Mouse (Mus musculus): ENCODE data around the gene Gpd1. TPM values are rescaled to one million over a fixed set of nuclear protein-coding genes. Genes with fewer than 3 reads are reported as not detected.

Gene Gpd1
- polyA plus RNA-seq, 1 experiment from 2014 or later = 124 TPM

DNA sequence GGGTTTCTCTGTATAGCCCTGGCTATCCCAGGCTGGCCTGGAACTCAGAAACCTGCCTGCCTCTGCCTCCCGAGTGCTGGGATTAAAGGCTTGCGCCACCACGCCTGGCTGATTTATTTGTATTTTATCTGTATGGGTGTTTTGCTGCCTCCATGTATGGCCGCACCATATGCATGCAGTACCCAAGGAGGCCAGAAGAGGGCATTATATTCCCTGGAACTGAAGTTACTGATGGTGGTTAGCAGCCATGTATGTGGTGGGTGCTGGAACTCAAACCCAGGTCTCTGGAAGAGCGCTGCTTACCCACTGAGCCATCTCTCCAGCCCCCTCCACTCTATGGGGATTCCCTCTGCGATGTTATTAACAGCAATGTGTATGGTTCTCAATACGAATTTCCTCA is 34.4 kb upstream of the Gpd1 start:
- 91% methylated on average over 7 of the region's 7 CpGs for WGBS
- Histone ChIP-seq H3K4me1 (replicated peaks; ENCODE audit: control insufficient read depth, insufficient read depth, low read length) (0 out of 2 replicates have a peak, but pooled peaks cover 4% of the 10 kb centered on the region), H3K4me3 (ENCODE audit: low read depth, low read length) (no peak overlapping the region), H3K27ac (ENCODE audit: low read depth, low read length) (no peak overlapping the region), H3K4me2 (replicated peaks; ENCODE audit: low read depth) (no peak overlapping the region), H3K9me3 (ENCODE audit: control insufficient read depth) (no peaks in the 10 kb centered on the region), H3K36me3 (ENCODE audit: control insufficient read depth, insufficient read depth) (no peaks in the 10 kb centered on the region), H3K9ac (ENCODE audit: low read depth, low read length) (no peak overlapping the region), H3K27me3 (replicated peaks; ENCODE audit: control insufficient read depth, insufficient read depth, low read length) (0 out of 2 replicates have a peak, but pooled peaks cover 3% of the 10 kb centered on the region)
- ATAC-seq = no peak
- peak; percentile 57 for TF ChIP-seq CTCF (IDR thresholded peaks at IDR 0.05; ENCODE audit: low read depth)

DNA sequence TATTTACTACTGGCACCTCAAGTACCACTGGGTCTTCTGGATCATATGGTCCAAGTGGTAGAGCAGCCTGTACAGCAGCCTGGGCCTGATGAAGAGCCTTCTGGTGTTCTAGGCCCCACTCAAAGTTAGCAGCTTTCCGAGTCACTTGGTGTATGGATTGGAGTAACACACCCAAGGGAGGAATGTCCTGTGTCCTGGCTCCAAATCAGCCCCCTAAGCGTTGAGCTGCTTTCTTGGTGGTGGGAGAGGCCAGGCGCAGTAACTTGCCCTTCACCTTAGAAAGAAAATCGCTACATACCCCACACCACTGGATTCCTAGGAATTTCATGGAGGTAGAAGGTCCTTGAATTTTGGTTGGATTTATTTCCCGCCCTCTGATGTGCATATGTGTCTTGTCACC is 33.2 kb upstream of the Gpd1 start:
- no peak overlapping the region for H3K9ac ChIP-seq (ENCODE audit: low read depth, low read length)
- H3K9me3 ChIP-seq (ENCODE audit: control insufficient read depth) = no peaks in the 10 kb centered on the region
- H3K4me1 ChIP-seq (replicated peaks; ENCODE audit: control insufficient read depth, insufficient read depth, low read length) = no peaks in the 10 kb centered on the region
- no peaks in the 10 kb centered on the region for H3K36me3 ChIP-seq (ENCODE audit: control insufficient read depth, insufficient read depth)
- H3K27me3 ChIP-seq (replicated peaks; ENCODE audit: control insufficient read depth, insufficient read depth, low read length) = 0 out of 2 replicates have a peak, but pooled peaks cover 3% of the 10 kb centered on the region
- H3K4me2 ChIP-seq (replicated peaks; ENCODE audit: low read depth) = no peak overlapping the region
- no peak overlapping the region for H3K27ac ChIP-seq (ENCODE audit: low read depth, low read length)
- no peak for ATAC-seq
- no peak for TF ChIP-seq CTCF (IDR thresholded peaks at IDR 0.05; ENCODE audit: low read depth)
- no peak overlapping the region for H3K4me3 ChIP-seq (ENCODE audit: low read depth, low read length)
- 93% methylated on average over 5 of the region's 5 CpGs for WGBS

DNA sequence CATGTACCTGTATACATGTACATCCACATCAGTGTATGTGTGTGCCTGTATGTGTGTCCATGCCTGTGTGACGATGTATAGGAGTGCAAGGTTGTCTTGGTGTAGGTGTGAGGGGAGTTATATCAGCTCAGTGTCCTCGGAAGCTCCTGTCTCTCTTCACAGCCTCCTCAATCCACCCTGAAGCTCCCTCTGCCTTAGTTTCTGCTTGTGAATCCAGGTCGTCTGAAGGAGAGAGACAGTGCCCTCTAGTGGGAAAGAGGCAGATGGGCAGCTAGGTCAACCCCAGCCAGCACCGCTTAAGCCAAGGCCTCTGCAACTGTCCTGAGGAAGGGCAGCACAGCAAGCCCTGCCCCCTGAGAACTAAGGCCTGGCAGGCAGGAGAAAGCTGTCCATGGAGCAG is 28.6 kb upstream of the Gpd1 start:
- H3K36me3 ChIP-seq (ENCODE audit: control insufficient read depth, insufficient read depth) = no peaks in the 10 kb centered on the region
- 11% methylated on average over 4 of the region's 4 CpGs for WGBS
- no peak overlapping the region for H3K27ac ChIP-seq (ENCODE audit: low read depth, low read length)
- TF ChIP-seq CTCF (IDR thresholded peaks at IDR 0.05; ENCODE audit: low read depth) = peak; percentile 97
- H3K4me1 ChIP-seq (replicated peaks; ENCODE audit: control insufficient read depth, insufficient read depth, low read length) = no peaks in the 10 kb centered on the region
- no peak overlapping the region for H3K4me3 ChIP-seq (ENCODE audit: low read depth, low read length)
- H3K9me3 ChIP-seq (ENCODE audit: control insufficient read depth) = no peaks in the 10 kb centered on the region
- H3K4me2 ChIP-seq (replicated peaks; ENCODE audit: low read depth) = no peak overlapping the region
- H3K27me3 ChIP-seq (replicated peaks; ENCODE audit: control insufficient read depth, insufficient read depth, low read length) = 0 out of 2 replicates have a peak, but pooled peaks cover 2% of the 10 kb centered on the region
- peak; percentile 26; the same call in 1 of the 2 replicates for ATAC-seq
- H3K9ac ChIP-seq (ENCODE audit: low read depth, low read length) = no peak overlapping the region

DNA sequence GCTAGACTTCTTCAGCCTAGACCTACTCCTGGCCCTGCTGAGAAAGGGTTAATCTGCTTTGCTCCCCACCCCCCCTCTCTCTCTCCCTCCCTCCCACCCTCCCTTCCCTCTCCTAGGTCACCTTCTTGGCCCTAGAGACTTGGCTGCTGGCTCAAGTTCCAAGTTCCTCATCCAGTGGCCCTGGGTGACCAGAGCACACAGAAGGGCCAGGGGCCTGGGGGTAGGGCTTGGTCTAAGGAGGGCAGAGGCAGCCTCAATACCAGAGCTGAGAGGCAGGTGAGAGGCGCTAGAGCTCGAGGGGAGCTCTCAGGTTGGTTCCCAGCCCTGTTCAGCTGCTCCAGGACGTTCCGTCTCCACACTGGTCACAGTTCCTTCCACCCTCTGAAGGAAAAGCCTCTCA is 26.4 kb upstream of the Gpd1 start:
- WGBS = 36% methylated on average over 4 of the region's 4 CpGs
- Histone ChIP-seq H3K27me3 (replicated peaks; ENCODE audit: control insufficient read depth, insufficient read depth, low read length) (0 out of 2 replicates have a peak, but pooled peaks cover 2% of the 10 kb centered on the region), H3K36me3 (ENCODE audit: control insufficient read depth, insufficient read depth) (no peaks in the 10 kb centered on the region), H3K4me1 (replicated peaks; ENCODE audit: control insufficient read depth, insufficient read depth, low read length) (no peaks in the 10 kb centered on the region), H3K4me2 (replicated peaks; ENCODE audit: low read depth) (no peak overlapping the region), H3K9ac (ENCODE audit: low read depth, low read length) (no peak overlapping the region), H3K27ac (ENCODE audit: low read depth, low read length) (no peak overlapping the region), H3K9me3 (ENCODE audit: control insufficient read depth) (no peaks in the 10 kb centered on the region), H3K4me3 (ENCODE audit: low read depth, low read length) (no peak overlapping the region)
- no peak for TF ChIP-seq CTCF (IDR thresholded peaks at IDR 0.05; ENCODE audit: low read depth)
- no peak for ATAC-seq

DNA sequence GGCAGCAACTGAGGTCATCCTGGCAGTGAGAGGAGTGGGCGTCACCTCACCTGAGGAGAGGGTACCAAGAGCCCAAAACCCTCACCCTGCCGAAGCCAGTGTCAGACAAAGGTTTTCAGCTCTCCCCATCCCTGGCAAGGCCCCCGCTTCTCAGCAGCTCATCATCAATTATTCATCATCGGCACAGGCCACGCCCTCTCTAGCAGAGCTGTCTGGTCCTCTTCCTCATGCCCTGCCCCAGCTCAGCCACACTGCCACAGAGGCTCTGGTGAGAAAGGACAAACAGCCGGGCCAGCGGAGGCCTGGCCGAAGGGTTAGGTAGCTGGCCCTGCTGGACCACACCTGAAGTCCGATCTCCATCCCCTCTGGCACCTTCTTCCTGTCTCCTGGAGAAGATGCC is 25.3 kb upstream of the Gpd1 start:
- no peak for TF ChIP-seq CTCF (IDR thresholded peaks at IDR 0.05; ENCODE audit: low read depth)
- Histone ChIP-seq H3K4me1 (replicated peaks; ENCODE audit: control insufficient read depth, insufficient read depth, low read length) (no peaks in the 10 kb centered on the region), H3K9ac (ENCODE audit: low read depth, low read length) (no peak overlapping the region), H3K4me2 (replicated peaks; ENCODE audit: low read depth) (no peak overlapping the region), H3K27ac (ENCODE audit: low read depth, low read length) (no peak overlapping the region), H3K36me3 (ENCODE audit: control insufficient read depth, insufficient read depth) (no peaks in the 10 kb centered on the region), H3K27me3 (replicated peaks; ENCODE audit: control insufficient read depth, insufficient read depth, low read length) (0 out of 2 replicates have a peak, but pooled peaks cover 2% of the 10 kb centered on the region), H3K9me3 (ENCODE audit: control insufficient read depth) (no peaks in the 10 kb centered on the region), H3K4me3 (ENCODE audit: low read depth, low read length) (no peak overlapping the region)
- 48% methylated on average over 9 of the region's 9 CpGs for WGBS
- no peak for ATAC-seq

DNA sequence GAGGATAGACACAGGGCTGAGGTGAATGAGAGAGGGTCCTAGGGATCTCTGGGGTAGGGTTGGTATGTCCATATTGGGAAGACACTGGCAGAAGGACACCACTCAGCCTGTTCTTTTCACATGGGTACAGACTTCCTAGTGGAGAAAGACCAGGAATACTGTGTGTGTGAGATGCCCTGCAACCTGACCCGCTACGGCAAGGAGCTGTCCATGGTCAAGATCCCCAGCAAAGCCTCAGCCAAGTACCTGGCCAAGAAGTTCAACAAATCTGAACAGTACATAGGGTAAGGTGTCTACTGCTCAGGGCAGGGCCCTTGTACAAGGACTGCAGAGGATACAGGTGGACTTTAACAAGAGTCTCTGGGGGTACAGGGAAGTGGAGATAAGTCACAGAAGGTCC is 20.0 kb upstream of the Gpd1 start:
- no peak overlapping the region for H3K27ac ChIP-seq (ENCODE audit: low read depth, low read length)
- 7% methylated on average over 2 of the region's 2 CpGs for WGBS
- no peak for ATAC-seq

More for the DNA sequence above, 20.0 kb upstream of the Gpd1 start:
- H3K36me3 ChIP-seq (ENCODE audit: control insufficient read depth, insufficient read depth) = no peaks in the 10 kb centered on the region
- H3K4me2 ChIP-seq (replicated peaks; ENCODE audit: low read depth) = no peak overlapping the region
- H3K9me3 ChIP-seq (ENCODE audit: control insufficient read depth) = no peaks in the 10 kb centered on the region
- no peaks in the 10 kb centered on the region for H3K27me3 ChIP-seq (replicated peaks; ENCODE audit: control insufficient read depth, insufficient read depth, low read length)
- no peak for TF ChIP-seq CTCF (IDR thresholded peaks at IDR 0.05; ENCODE audit: low read depth)
- H3K9ac ChIP-seq (ENCODE audit: low read depth, low read length) = no peak overlapping the region
- H3K4me1 ChIP-seq (replicated peaks; ENCODE audit: control insufficient read depth, insufficient read depth, low read length) = no peaks in the 10 kb centered on the region; the same call in none of the 2 replicates
- no peak overlapping the region for H3K4me3 ChIP-seq (ENCODE audit: low read depth, low read length)
